Mouse (Mus musculus) liver, embryonic 11.5 days (tissue): ENCODE results near the gene Pyurf. TPM values are rescaled to one million over a fixed set of nuclear protein-coding genes. Genes with fewer than 3 reads are reported as not detected.

Source experiments
- ATAC-seq: fragments of 200-750 bp; cut with Nextera tagmentation; replicated peaks from 2 replicates; pipeline ENCODE4 v1.8.0; 2017; ENCODE audit warnings: moderate number of reproducible peaks, mild to moderate bottlenecking, moderate TSS enrichment, moderate library complexity; ENCODE audit not compliant: low FRiP score
- DNase-seq: peaks from one replicate; pipeline ENCODE4 v3.0.0-alpha.2; 2017; ENCODE audit warnings: low spot score
- H3K27ac ChIP-seq: fragments of 300-500 bp; sonication (generic); 2 replicates; pipeline ENCODE4 v1.5.1; 2014; ENCODE audit warnings: mild to moderate bottlenecking, low read depth, low read length, control low read depth
- H3K27me3 ChIP-seq: fragments of 300-500 bp; sonication (generic); replicated peaks from 2 replicates; pipeline ENCODE4 v1.6.1; 2014; ENCODE audit warnings: low read length, mixed read lengths; ENCODE audit not compliant: control insufficient read depth, insufficient read depth
- H3K36me3 ChIP-seq: fragments of 300-500 bp; sonication (generic); 2 replicates; pipeline ENCODE4 v1.6.1; 2014; ENCODE audit warnings: mild to moderate bottlenecking, low read length, moderate library complexity, mixed read lengths; ENCODE audit not compliant: control insufficient read depth, insufficient read depth
- H3K4me1 ChIP-seq: fragments of 300-500 bp; sonication (generic); replicated peaks from 2 replicates; pipeline ENCODE4 v1.6.1; 2014; ENCODE audit warnings: low read length, mixed read lengths; ENCODE audit not compliant: control insufficient read depth, insufficient read depth
- H3K4me2 ChIP-seq: fragments of 300-500 bp; sonication (generic); 2 replicates; pipeline ENCODE4 v1.6.1; 2014; ENCODE audit warnings: mild to moderate bottlenecking, control low read depth, moderate library complexity
- H3K4me3 ChIP-seq: fragments of 300-500 bp; sonication (generic); 2 replicates; pipeline ENCODE4 v1.5.1; 2014; ENCODE audit warnings: low read depth, low read length, control low read depth
- H3K9ac ChIP-seq: fragments of 300-500 bp; sonication (generic); 2 replicates; pipeline ENCODE4 v1.6.1; 2014; ENCODE audit warnings: low read depth, low read length, control low read depth
- H3K9me3 ChIP-seq: fragments of 300-500 bp; sonication (generic); 2 replicates; pipeline ENCODE4 v1.6.1; 2016; ENCODE audit warnings: low read length, inconsistent platforms, mixed read lengths; ENCODE audit not compliant: control insufficient read depth
- WGBS: fragments of 180-500 bp; shearing (Covaris S2); extraction: QIAGEN DNeasy Blood & Tissue Kit; methylation state at CpG from one replicate; pipeline ENCODE4 v1.1.7; 2014; 5-methylcytosine and 5-hydroxymethylcytosine counted together
- polyA plus RNA-seq: library from polyadenylated mRNA; unstranded; fragments of >200 nt; fragmentation: Nextera tagmentation; extraction: Ambion mirVana; gene quantifications from 2 replicates; pipeline ENCODE4 v1.2.1, GENCODE M21; 2014

Pyurf gene
- polyA plus RNA-seq, 1 experiment from 2014 or later: 14.9 TPM

- ATAC-seq (no peak), DNase-seq (no peak)
- no peaks in the 10 kb centered on the region; the same call in 1 of the 2 replicates for H3K9me3 ChIP-seq
- WGBS: 82% methylated on average over 3 of the region's 3 CpGs
- peaks cover 3% of the 10 kb centered on the region; the same call in 1 of the 2 replicates for H3K36me3 ChIP-seq
- H3K27ac ChIP-seq: no peak overlapping the region
- H3K27me3 ChIP-seq: no peaks in the 10 kb centered on the region
- no peak overlapping the region for H3K4me3 ChIP-seq
- H3K9ac ChIP-seq: no peak overlapping the region
- no peak overlapping the region for H3K4me2 ChIP-seq
- peaks cover 5% of the 10 kb centered on the region; the same call in 1 of the 2 replicates for H3K4me1 ChIP-seq
Observed at GRCm38 (mm10) chr6:57693116-57693515, 1.2 kb upstream of the Pyurf start.

GRCm38 (mm10) chr6:57684156-57684555 is 7.7 kb downstream of the Pyurf start:
- WGBS: 84% methylated on average over 1 of the region's 1 CpGs
- no peak overlapping the region for H3K9ac ChIP-seq
- DNase-seq: no peak
- no peak overlapping the region for H3K4me2 ChIP-seq
- no peak overlapping the region for H3K4me3 ChIP-seq
- no peaks in the 10 kb centered on the region for H3K9me3 ChIP-seq
- H3K36me3 ChIP-seq: peaks cover 12% of the 10 kb centered on the region; the same call in 1 of the 2 replicates
- no peaks in the 10 kb centered on the region for H3K27me3 ChIP-seq
- no peaks in the 10 kb centered on the region for H3K4me1 ChIP-seq
- no peak overlapping the region for H3K27ac ChIP-seq
- ATAC-seq: no peak

- no peaks in the 10 kb centered on the region for H3K9me3 ChIP-seq
- 65% methylated on average over 4 of the region's 4 CpGs for WGBS
- no peaks in the 10 kb centered on the region for H3K36me3 ChIP-seq
- H3K4me2 ChIP-seq: no peak overlapping the region
- no peak overlapping the region for H3K4me3 ChIP-seq
- no peak overlapping the region for H3K9ac ChIP-seq
- no peaks in the 10 kb centered on the region for H3K27me3 ChIP-seq
- no peak for DNase-seq
- no peak overlapping the region for H3K27ac ChIP-seq
- no peaks in the 10 kb centered on the region for H3K4me1 ChIP-seq
- ATAC-seq: no peak
Observed at GRCm38 (mm10) chr6:57661295-57661694, 30.6 kb downstream of the Pyurf start.

GRCm38 (mm10) chr6:57647256-57647655 is 44.6 kb downstream of the Pyurf start:
- H3K27me3 ChIP-seq: no peaks in the 10 kb centered on the region
- no peak overlapping the region for H3K9ac ChIP-seq
- DNase-seq (no peak), ATAC-seq (no peak)
- H3K9me3 ChIP-seq: no peaks in the 10 kb centered on the region
- no peaks in the 10 kb centered on the region for H3K4me1 ChIP-seq
- H3K36me3 ChIP-seq: no peaks in the 10 kb centered on the region
- H3K4me2 ChIP-seq: no peak overlapping the region
- 54% methylated on average over 1 of the region's 1 CpGs for WGBS
- no peak overlapping the region for H3K27ac ChIP-seq
- H3K4me3 ChIP-seq: no peak overlapping the region

- peak; percentile 34 for DNase-seq
- no peak overlapping the region for H3K9ac ChIP-seq
- no peak overlapping the region for H3K27ac ChIP-seq
- 75% methylated on average over 4 of the region's 4 CpGs for WGBS
- H3K9me3 ChIP-seq: no peaks in the 10 kb centered on the region
- H3K4me3 ChIP-seq: no peak overlapping the region
- no peak overlapping the region for H3K4me2 ChIP-seq
- ATAC-seq: peak; percentile 70
- no peaks in the 10 kb centered on the region for H3K4me1 ChIP-seq
- no peaks in the 10 kb centered on the region for H3K27me3 ChIP-seq
- no peaks in the 10 kb centered on the region for H3K36me3 ChIP-seq
Observed at GRCm38 (mm10) chr6:57641789-57642188, 50.1 kb downstream of the Pyurf start.

- no peaks in the 10 kb centered on the region for H3K36me3 ChIP-seq
- H3K4me1 ChIP-seq: no peaks in the 10 kb centered on the region
- H3K4me2 ChIP-seq: no peak overlapping the region
- ATAC-seq (no peak), DNase-seq (no peak)
- no peak overlapping the region for H3K4me3 ChIP-seq
- H3K9ac ChIP-seq: no peak overlapping the region
- no peak overlapping the region for H3K27ac ChIP-seq
- no peaks in the 10 kb centered on the region for H3K27me3 ChIP-seq
- no peaks in the 10 kb centered on the region for H3K9me3 ChIP-seq
- 65% methylated on average over 1 of the region's 1 CpGs for WGBS
Observed at GRCm38 (mm10) chr6:57639531-57639930, 52.3 kb downstream of the Pyurf start.

Other genes starting within 250 kb of the Pyurf start
- gene Ppm1k, start 156.6 kb downstream of the Pyurf start, polyA plus RNA-seq: 3.5 TPM in 2 replicates
- gene Herc6, start 111.1 kb downstream of the Pyurf start, polyA plus RNA-seq: 4.6 and 5.2 TPM in 2 replicates
- gene Lancl2, start 10.5 kb upstream of the Pyurf start, polyA plus RNA-seq: 21.5 and 25.9 TPM in 2 replicates
- gene Vopp1, start 133.1 kb upstream of the Pyurf start, polyA plus RNA-seq: 23.8 and 24.3 TPM in 2 replicates
- gene Vmn1r21, start 158.3 kb upstream of the Pyurf start, polyA plus RNA-seq: not detected in 2 replicates
- not detected in 2 replicates for gene Vmn1r22, start 215.9 kb upstream of the Pyurf start, polyA plus RNA-seq
- gene Vmn1r23, start 234.8 kb upstream of the Pyurf start, polyA plus RNA-seq: not detected in 2 replicates